Mouse (Mus musculus) testis, adult 2 months (tissue): ENCODE results near the gene Ahdc1. TPM values are rescaled to one million over a fixed set of nuclear protein-coding genes. Genes with fewer than 3 reads are reported as not detected.

ENCODE experiments used
- H3K27ac ChIP-seq: fragments of 200-500 bp; 2 replicates; pipeline ENCODE4 v1.5.1; 2012; ENCODE audit warnings: low read depth, low read length; ENCODE audit not compliant: control insufficient read depth, insufficient read depth
- H3K27me3 ChIP-seq: fragments of 200-500 bp; 2 replicates; pipeline ENCODE4 v1.6.1; 2012; ENCODE audit warnings: mild to moderate bottlenecking, low read length, moderate library complexity; ENCODE audit not compliant: control insufficient read depth, insufficient read depth
- H3K36me3 ChIP-seq: fragments of 200-500 bp; 2 replicates; pipeline ENCODE4 v1.6.1; 2012; ENCODE audit warnings: mild to moderate bottlenecking, low read length; ENCODE audit not compliant: control insufficient read depth, insufficient read depth
- H3K4me1 ChIP-seq: fragments of 200-500 bp; 2 replicates; pipeline ENCODE4 v1.6.1; 2012; ENCODE audit warnings: low read length; ENCODE audit not compliant: control insufficient read depth, insufficient read depth
- H3K4me3 ChIP-seq: fragments of 200-500 bp; 2 replicates; pipeline ENCODE4 v1.5.1; 2012; ENCODE audit warnings: low read depth, mild to moderate bottlenecking, low read length, moderate library complexity, mixed read lengths; ENCODE audit not compliant: control insufficient read depth
- CTCF ChIP-seq: fragments of 200-500 bp; IDR thresholded peaks from 2 replicates; pipeline ENCODE4 v1.5.1; 2012; ENCODE audit warnings: low read depth, mild to moderate bottlenecking, inconsistent platforms, low read length, moderate library complexity; ENCODE audit not compliant: control insufficient read depth, insufficient read depth, insufficient replicate concordance
- POLR2A ChIP-seq: fragments of 200-500 bp; IDR thresholded peaks from 2 replicates; pipeline ENCODE4 v1.6.1; 2012; ENCODE audit warnings: low read depth, mild to moderate bottlenecking, inconsistent platforms, low read length, moderate library complexity; ENCODE audit not compliant: control insufficient read depth
- polyA plus RNA-seq: library from polyadenylated mRNA; depleted of rRNA; stranded (reverse); fragments of >200 nt; gene quantifications from 2 replicates; pipeline ENCODE4 v1.2.3, GENCODE M21; 2012; rRNA removed

Ahdc1 gene
- polyA plus RNA-seq, 1 experiment = 65.0 TPM

- H3K4me3 ChIP-seq = no peak overlapping the region
- H3K27ac ChIP-seq = peak overlapping the region; percentile 74
- no peaks in the 10 kb centered on the region for H3K27me3 ChIP-seq
- H3K4me1 ChIP-seq = peaks cover 2% of the 10 kb centered on the region; the same call in 1 of the 2 replicates
- H3K36me3 ChIP-seq = no peaks in the 10 kb centered on the region
- TF ChIP-seq CTCF (no peak), POLR2A (no peak)
Observed at GRCm38 (mm10) chr4:133118775-133119375, 107.8 kb downstream of the Ahdc1 start.

DNA sequence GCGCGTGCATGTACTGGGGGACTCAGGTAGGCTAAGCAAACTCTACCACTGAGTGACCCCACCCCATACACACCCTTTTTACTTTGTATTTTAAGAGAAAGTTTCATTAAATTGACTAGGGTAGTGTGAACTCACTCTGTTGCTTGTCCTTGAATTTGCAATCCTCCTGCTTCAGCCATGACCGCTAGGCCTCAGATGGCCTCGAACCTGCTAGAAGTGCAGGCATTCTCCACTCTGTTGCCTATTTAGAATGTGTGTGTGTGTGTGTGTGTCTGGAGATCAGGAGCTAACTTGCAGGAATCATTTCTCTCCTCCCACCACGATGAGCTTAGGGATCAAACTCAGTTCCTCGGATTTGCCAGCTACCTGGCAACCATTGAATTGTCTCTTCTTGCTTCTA, 108.5 kb downstream of the Ahdc1 start:
- H3K36me3 ChIP-seq = no peaks in the 10 kb centered on the region
- TF ChIP-seq CTCF (no peak), POLR2A (no peak)
- peak overlapping the region; percentile 48 for H3K27ac ChIP-seq
- H3K4me1 ChIP-seq = peaks cover 2% of the 10 kb centered on the region; the same call in 1 of the 2 replicates
- no peaks in the 10 kb centered on the region for H3K27me3 ChIP-seq
- no peak overlapping the region for H3K4me3 ChIP-seq

GRCm38 (mm10) chr4:133120833-133121321, 109.8 kb downstream of the Ahdc1 start:
- Histone ChIP-seq H3K4me3 (no peak overlapping the region), H3K27ac (no peak overlapping the region), H3K36me3 (no peaks in the 10 kb centered on the region), H3K4me1 (peaks cover 2% of the 10 kb centered on the region; the same call in 1 of the 2 replicates), H3K27me3 (no peaks in the 10 kb centered on the region)
- TF ChIP-seq CTCF (no peak), POLR2A (no peak)

- H3K4me1 ChIP-seq = peaks cover 2% of the 10 kb centered on the region; the same call in 1 of the 2 replicates
- TF ChIP-seq CTCF (no peak), POLR2A (no peak)
- no peak overlapping the region for H3K4me3 ChIP-seq
- no peaks in the 10 kb centered on the region for H3K36me3 ChIP-seq
- no peaks in the 10 kb centered on the region for H3K27me3 ChIP-seq
- H3K27ac ChIP-seq = no peak overlapping the region
Observed at GRCm38 (mm10) chr4:133121416-133121815, 110.4 kb downstream of the Ahdc1 start.

- no peak for TF ChIP-seq POLR2A
- no peak for TF ChIP-seq CTCF
- Histone ChIP-seq H3K36me3 (no peaks in the 10 kb centered on the region), H3K4me1 (peaks cover 2% of the 10 kb centered on the region; the same call in 1 of the 2 replicates), H3K27me3 (no peaks in the 10 kb centered on the region), H3K4me3 (no peak overlapping the region), H3K27ac (no peak overlapping the region)
Observed at GRCm38 (mm10) chr4:133121974-133122637, 111.0 kb downstream of the Ahdc1 start.

DNA sequence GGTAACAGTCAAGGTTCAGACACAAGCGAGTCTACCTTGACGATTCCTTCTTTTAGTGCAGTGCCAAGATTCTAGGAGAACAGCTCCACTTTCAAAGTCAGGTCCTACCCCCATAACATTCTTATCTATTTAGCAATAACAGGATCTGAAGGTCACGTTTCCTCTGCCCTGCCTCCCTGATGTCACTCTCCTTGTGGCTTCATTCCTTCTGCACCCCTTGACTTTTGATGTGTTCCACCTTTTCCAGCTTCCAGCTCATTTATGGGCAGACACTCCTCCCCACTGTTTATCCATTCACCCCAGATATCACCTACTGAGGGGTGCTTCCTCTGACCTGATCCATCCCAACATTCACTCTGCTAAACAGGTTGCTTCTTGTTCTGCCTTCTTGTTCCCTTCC, 116.0 kb downstream of the Ahdc1 start:
- no peak overlapping the region for H3K4me3 ChIP-seq
- H3K27me3 ChIP-seq = no peaks in the 10 kb centered on the region
- H3K27ac ChIP-seq = no peak overlapping the region
- TF ChIP-seq POLR2A (no peak), CTCF (no peak)
- no peaks in the 10 kb centered on the region for H3K36me3 ChIP-seq
- peaks cover 9% of the 10 kb centered on the region for H3K4me1 ChIP-seq

Other genes with a start within 250 kb of the Ahdc1 start
- 15.5 and 18.0 TPM in 2 replicates for gene Rpa2, start 242.9 kb upstream of the Ahdc1 start, polyA plus RNA-seq
- 0.25 and 0.57 TPM in 2 replicates for gene Themis2, start 214.9 kb upstream of the Ahdc1 start, polyA plus RNA-seq
- gene Ppp1r8, start 168.1 kb upstream of the Ahdc1 start, polyA plus RNA-seq = 19.7 and 21.6 TPM in 2 replicates
- gene Stx12, start 126.8 kb upstream of the Ahdc1 start, polyA plus RNA-seq = 13.7 and 17.7 TPM in 2 replicates
- 102 and 111 TPM in 2 replicates for gene Fam76a, start 88.7 kb upstream of the Ahdc1 start, polyA plus RNA-seq
- 0.85 and 1.0 TPM in 2 replicates for gene Fgr, start 37.2 kb upstream of the Ahdc1 start, polyA plus RNA-seq
- 156 and 195 TPM in 2 replicates for gene Wasf2, start 119.2 kb downstream of the Ahdc1 start, polyA plus RNA-seq
- 10.0 and 10.7 TPM in 2 replicates for gene Cd164l2, start 200.9 kb downstream of the Ahdc1 start, polyA plus RNA-seq
- 7.0 and 9.2 TPM in 2 replicates for gene Gpr3, start 201.3 kb downstream of the Ahdc1 start, polyA plus RNA-seq
- 4.7 and 8.5 TPM in 2 replicates for gene Map3k6, start 229.6 kb downstream of the Ahdc1 start, polyA plus RNA-seq